Mouse (Mus musculus): ENCODE results near the gene Omt2b. TPM values are rescaled to one million over a fixed set of nuclear protein-coding genes. Genes with fewer than 3 reads are reported as not detected.
A peak's percentile ranks its signal among the peaks of the same experiment; 100 is the strongest.
"Not testable (repeated sequence)": the region's sequence is repeated elsewhere in the genome, so short reads cannot be mapped to it uniquely, and the experiment has no call there.

The Omt2b gene
- polyA plus RNA-seq, 1 experiment from 2014 or later = not detected

DNA sequence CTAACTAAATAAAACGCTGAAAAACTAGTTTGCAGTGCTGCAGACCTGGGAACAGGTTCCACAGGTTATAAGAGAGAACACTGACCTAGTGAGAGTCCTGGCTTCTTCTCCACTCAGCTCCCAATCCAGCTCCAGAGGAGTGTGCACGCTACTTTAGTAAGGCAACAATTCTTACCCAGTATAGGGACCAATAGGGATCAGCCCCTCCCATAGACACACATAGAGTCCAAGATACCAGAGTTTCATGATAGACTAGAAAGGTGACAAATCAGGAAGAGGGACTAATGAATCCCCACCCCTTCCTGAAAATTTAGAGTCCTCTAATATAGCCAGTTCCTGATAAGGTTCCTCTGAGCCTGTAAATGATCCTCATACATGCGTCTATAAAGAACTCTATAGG is 19.6 kb downstream of the Omt2b start:
- 76% methylated on average over 3 of the region's 3 CpGs for WGBS
- Histone ChIP-seq H3K27me3 (ENCODE audit: control insufficient read depth, insufficient read depth, low read length) (no peaks in the 10 kb centered on the region), H3K4me3 (replicated peaks; ENCODE audit: low read depth, low read length) (no peak overlapping the region), H3K4me1 (ENCODE audit: control insufficient read depth, insufficient read depth, low read length) (no peaks in the 10 kb centered on the region), H3K27ac (replicated peaks; ENCODE audit: low read depth, low read length) (no peak overlapping the region), H3K4me2 (ENCODE audit: low read length) (no peak overlapping the region), H3K9me3 (ENCODE audit: control insufficient read depth, low read length) (no peaks in the 10 kb centered on the region), H3K36me3 (ENCODE audit: control insufficient read depth, insufficient read depth, low read length) (no peaks in the 10 kb centered on the region), H3K9ac (replicated peaks; ENCODE audit: low read length) (no peak overlapping the region)
- DNase-seq (no peak), ATAC-seq (ENCODE audit: low FRiP score, low TSS enrichment) (no peak)

DNA sequence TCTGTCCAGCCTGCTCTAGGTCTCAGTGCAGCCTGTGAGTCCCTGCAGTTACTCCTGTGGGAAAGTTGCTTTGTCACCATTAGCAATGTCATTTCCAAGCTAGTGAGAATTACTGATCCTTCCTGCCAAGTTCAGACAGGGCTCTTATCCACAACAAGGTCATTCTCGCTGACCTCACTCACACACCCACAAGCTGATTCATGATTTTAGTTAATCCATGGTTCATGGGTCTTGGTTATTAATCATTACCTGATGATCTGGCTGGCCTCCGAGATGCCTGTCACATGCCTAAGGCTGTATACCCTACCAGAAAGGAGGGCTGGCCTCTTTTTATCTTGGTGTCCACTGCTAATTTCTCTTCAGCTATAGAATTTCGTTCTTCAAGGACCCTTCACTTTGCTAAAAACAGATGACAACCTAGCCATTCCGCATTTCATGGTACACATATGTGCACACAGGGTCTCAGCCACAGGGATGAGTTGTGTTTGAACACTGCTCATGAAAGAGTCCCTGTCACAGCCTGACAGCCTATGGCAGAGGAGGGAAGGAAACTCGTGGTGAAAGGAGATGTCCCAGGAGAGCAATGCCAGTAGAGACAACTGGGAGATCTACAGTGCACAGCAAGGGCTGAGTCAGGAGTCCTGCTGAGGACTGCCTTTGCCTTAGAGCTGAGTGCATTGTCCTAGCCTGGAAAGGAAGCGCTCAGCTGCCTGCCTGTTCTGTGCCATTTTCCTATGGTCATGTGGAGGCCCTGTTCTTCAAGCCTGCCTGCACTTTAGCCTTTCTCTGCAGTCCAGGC is 21.0 kb downstream of the Omt2b start:
- not testable (repeated sequence) for H3K4me3 ChIP-seq (replicated peaks; ENCODE audit: low read depth, low read length); H3K36me3 ChIP-seq (ENCODE audit: control insufficient read depth, insufficient read depth, low read length); ATAC-seq (ENCODE audit: low FRiP score, low TSS enrichment); H3K4me2 ChIP-seq (ENCODE audit: low read length); H3K27ac ChIP-seq (replicated peaks; ENCODE audit: low read depth, low read length); DNase-seq; H3K9me3 ChIP-seq (ENCODE audit: control insufficient read depth, low read length); H3K4me1 ChIP-seq (ENCODE audit: control insufficient read depth, insufficient read depth, low read length); H3K27me3 ChIP-seq (ENCODE audit: control insufficient read depth, insufficient read depth, low read length); H3K9ac ChIP-seq (replicated peaks; ENCODE audit: low read length)
- WGBS = 80% methylated on average over 6 of the region's 6 CpGs

DNA sequence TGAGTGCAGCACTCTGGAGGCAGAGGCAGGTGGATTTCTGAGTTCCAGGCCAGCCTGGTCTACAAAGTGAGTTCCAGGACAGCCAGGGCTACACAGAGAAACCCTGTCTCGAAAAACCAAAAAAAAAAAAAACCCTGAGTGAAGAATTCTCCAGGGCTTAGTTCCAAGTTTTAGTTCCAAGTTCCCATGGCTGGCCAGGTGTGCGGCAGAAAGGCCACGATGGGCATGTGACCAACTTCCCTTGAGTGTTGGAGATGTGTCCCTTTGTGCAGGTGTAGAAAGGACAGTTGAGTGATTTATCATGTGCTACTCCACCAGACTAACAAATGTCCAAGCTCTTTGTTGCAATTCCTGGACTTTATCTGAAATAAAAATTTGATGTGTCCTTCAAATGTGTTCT is 21.8 kb downstream of the Omt2b start:
- not testable (repeated sequence) for H3K4me1 ChIP-seq (ENCODE audit: control insufficient read depth, insufficient read depth, low read length); H3K4me3 ChIP-seq (replicated peaks; ENCODE audit: low read depth, low read length); H3K27me3 ChIP-seq (ENCODE audit: control insufficient read depth, insufficient read depth, low read length); H3K36me3 ChIP-seq (ENCODE audit: control insufficient read depth, insufficient read depth, low read length); H3K9me3 ChIP-seq (ENCODE audit: control insufficient read depth, low read length); ATAC-seq (ENCODE audit: low FRiP score, low TSS enrichment); H3K27ac ChIP-seq (replicated peaks; ENCODE audit: low read depth, low read length); H3K4me2 ChIP-seq (ENCODE audit: low read length); H3K9ac ChIP-seq (replicated peaks; ENCODE audit: low read length); DNase-seq
- 77% methylated on average over 3 of the region's 3 CpGs for WGBS

DNA sequence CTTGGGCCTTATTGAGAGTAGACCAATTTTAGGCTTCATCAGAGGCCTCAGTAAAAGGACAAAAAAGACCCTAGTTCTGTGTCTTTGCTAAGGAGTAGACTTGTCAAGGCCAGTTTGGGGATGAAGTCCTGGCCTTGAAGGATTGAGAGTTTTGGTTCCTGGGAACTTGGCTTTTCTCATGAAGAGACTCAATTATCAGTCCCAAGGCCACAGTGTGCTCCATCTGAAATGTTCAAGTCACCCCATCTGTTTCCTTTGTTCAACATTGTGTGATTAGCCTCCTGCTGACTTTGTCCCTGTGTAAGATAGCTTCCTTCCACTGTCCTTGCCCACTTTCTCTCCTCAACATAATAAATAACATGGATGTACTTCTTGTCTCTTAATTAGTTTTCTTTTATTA is 22.6 kb downstream of the Omt2b start:
- H3K4me3 ChIP-seq (replicated peaks; ENCODE audit: low read depth, low read length); H3K4me2 ChIP-seq (ENCODE audit: low read length); H3K27me3 ChIP-seq (ENCODE audit: control insufficient read depth, insufficient read depth, low read length); DNase-seq; ATAC-seq (ENCODE audit: low FRiP score, low TSS enrichment); H3K27ac ChIP-seq (replicated peaks; ENCODE audit: low read depth, low read length); H3K4me1 ChIP-seq (ENCODE audit: control insufficient read depth, insufficient read depth, low read length); H3K9ac ChIP-seq (replicated peaks; ENCODE audit: low read length); H3K36me3 ChIP-seq (ENCODE audit: control insufficient read depth, insufficient read depth, low read length); H3K9me3 ChIP-seq (ENCODE audit: control insufficient read depth, low read length): not testable (repeated sequence)

DNA sequence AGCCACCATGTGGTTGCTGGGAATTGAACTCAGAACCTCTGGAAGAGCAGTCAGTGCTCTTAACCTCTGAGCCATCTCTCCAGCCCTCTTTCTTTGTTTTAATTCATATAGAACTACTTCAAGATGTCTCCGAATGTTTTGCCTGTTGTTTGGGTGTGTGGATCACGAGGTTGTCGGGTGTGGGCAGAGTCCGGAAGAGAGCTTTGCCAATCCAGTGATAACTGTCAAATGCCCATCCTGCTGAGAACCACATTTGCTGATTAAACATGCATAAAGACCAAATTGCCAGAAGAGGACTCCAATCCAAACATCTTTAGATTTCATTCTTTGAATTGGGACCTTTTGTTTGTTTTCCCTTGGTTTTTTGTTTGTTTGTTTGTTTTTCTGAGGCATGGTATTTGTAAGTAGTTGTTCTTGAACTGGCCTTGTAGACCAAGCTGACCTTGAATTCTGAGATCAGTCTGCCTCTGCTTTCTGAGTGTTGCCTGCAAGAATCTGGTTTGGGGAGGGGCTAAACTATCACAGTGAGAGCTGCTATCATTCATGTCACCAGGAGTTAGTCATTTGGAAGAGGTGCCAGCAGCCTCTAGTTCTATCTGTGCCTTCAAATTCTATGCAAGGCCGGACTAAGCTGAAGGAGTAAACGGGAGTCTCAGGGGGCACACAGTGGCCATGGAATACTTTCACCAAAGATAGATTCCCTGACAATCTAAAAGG is 24.3 kb downstream of the Omt2b start:
- 87% methylated on average over 6 of the region's 6 CpGs for WGBS
- Histone ChIP-seq H3K27ac (replicated peaks; ENCODE audit: low read depth, low read length) (no peak overlapping the region), H3K9me3 (ENCODE audit: control insufficient read depth, low read length) (no peaks in the 10 kb centered on the region), H3K36me3 (ENCODE audit: control insufficient read depth, insufficient read depth, low read length) (no peaks in the 10 kb centered on the region), H3K27me3 (ENCODE audit: control insufficient read depth, insufficient read depth, low read length) (no peaks in the 10 kb centered on the region), H3K4me1 (ENCODE audit: control insufficient read depth, insufficient read depth, low read length) (no peaks in the 10 kb centered on the region), H3K4me2 (ENCODE audit: low read length) (no peak overlapping the region), H3K9ac (replicated peaks; ENCODE audit: low read length) (no peak overlapping the region), H3K4me3 (replicated peaks; ENCODE audit: low read depth, low read length) (no peak overlapping the region)
- no peak for DNase-seq
- no peak for ATAC-seq (ENCODE audit: low FRiP score, low TSS enrichment)

DNA sequence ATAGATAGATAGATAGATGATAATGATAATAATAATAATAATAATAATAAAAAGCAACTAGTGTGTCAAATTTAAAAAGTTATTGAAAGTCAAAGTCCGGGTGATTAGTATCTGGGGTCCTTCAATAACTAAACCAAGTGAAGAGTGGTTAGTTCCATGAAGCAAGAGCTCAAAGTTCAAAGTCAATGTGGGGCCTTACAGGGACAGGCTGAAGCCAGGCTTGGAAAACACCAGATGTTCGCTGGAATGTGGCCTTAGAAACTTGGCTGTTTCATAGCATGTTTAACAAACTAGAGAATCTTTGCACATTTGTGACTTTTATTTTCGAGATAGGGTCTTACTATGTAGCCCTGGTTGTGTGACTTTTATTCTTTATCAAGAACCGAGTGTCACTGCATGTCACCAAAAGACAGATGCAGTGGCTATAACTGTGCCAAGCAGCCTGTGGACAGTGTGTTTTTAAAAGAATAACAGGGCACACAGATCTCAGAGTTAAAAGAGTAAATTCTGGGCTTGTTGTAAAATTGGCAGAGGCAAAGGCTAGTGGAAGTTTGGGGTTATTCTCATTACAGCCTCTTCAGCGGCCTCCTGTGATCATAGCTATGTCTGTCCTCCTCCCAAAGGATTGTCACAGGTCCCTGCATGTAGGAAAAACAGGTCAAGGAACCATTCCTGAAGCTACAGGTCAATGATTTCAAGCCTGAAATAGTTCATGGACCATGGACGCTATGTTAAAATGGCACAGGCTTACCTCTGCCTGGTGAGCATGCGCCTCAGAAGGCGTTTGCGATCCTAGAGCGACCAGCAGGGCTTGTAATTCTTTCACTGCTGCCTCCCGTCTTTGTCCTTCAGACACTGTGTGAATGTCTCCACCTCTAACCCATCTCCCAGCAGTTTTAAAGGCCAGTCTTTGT is 27.5 kb downstream of the Omt2b start:
- ATAC-seq (ENCODE audit: low FRiP score, low TSS enrichment) (no peak), DNase-seq (no peak)
- no peak overlapping the region for H3K27ac ChIP-seq (replicated peaks; ENCODE audit: low read depth, low read length)
- no peaks in the 10 kb centered on the region for H3K4me1 ChIP-seq (ENCODE audit: control insufficient read depth, insufficient read depth, low read length)
- no peak overlapping the region for H3K9ac ChIP-seq (replicated peaks; ENCODE audit: low read length)
- H3K27me3 ChIP-seq (ENCODE audit: control insufficient read depth, insufficient read depth, low read length) = no peaks in the 10 kb centered on the region
- H3K36me3 ChIP-seq (ENCODE audit: control insufficient read depth, insufficient read depth, low read length) = no peaks in the 10 kb centered on the region
- no peak overlapping the region for H3K4me2 ChIP-seq (ENCODE audit: low read length)
- WGBS = 83% methylated on average over 11 of the region's 11 CpGs
- no peaks in the 10 kb centered on the region for H3K9me3 ChIP-seq (ENCODE audit: control insufficient read depth, low read length)
- no peak overlapping the region for H3K4me3 ChIP-seq (replicated peaks; ENCODE audit: low read depth, low read length)

DNA sequence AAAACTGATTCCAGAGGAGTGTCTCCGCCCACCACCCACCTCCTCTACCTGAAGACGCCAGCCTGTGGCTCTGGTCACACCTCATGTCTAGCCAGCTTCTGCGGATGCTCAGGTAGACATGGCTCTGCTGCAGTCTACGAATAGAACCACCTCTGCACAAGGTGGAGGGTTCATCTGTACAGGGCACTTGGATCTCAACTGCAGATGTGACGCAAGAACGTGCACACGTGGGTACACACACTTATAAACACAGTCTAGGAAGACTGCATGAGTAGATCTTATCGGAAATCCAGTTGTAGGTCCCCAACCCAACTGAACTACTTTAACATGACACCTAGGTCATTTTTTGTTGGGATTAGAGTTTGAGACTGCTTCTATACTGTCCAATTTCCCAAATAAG is 28.2 kb downstream of the Omt2b start, which contains the start of gene Gsta2:
TSS of gene Gsta2 (minus strand) at position 178 of the 400 bp plus-strand sequence.
- Histone ChIP-seq H3K36me3 (ENCODE audit: control insufficient read depth, insufficient read depth, low read length) (no peaks in the 10 kb centered on the region), H3K4me1 (ENCODE audit: control insufficient read depth, insufficient read depth, low read length) (no peaks in the 10 kb centered on the region), H3K4me3 (replicated peaks; ENCODE audit: low read depth, low read length) (no peak within 1 kb of the TSS), H3K4me2 (ENCODE audit: low read length) (no peak within 1 kb of the TSS), H3K9me3 (ENCODE audit: control insufficient read depth, low read length) (no peaks in the 10 kb centered on the region), H3K27me3 (ENCODE audit: control insufficient read depth, insufficient read depth, low read length) (no peaks in the 10 kb centered on the region), H3K27ac (replicated peaks; ENCODE audit: low read depth, low read length) (no peak within 1 kb of the TSS), H3K9ac (replicated peaks; ENCODE audit: low read length) (no peak within 1 kb of the TSS)
- DNase-seq (no peak), ATAC-seq (ENCODE audit: low FRiP score, low TSS enrichment) (no peak)
- WGBS = 90% methylated on average over 8 of the region's 8 CpGs

DNA sequence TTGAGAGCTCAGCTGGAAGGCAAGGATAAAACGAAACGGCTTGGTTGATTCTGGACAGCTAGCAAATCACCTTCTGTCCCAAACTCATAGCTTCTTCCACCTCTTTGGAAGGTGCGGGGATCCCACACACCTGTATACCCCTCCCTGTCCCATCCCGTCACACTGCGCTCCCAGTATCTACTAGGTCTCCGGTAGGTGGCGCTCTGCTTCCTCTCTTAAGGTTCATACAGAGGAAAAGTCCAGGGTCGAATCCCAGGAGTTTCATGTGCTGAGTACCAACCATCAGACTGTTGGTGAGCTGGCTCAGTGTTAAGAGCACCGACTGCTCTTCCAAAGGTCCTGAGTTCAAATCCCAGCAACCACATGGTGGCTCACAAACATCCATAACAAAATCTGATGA is 30.7 kb downstream of the Omt2b start:
- H3K27me3 ChIP-seq (ENCODE audit: control insufficient read depth, insufficient read depth, low read length) = no peaks in the 10 kb centered on the region
- H3K4me2 ChIP-seq (ENCODE audit: low read length) = no peak overlapping the region
- WGBS = 15% methylated on average over 9 of the region's 9 CpGs
- H3K4me3 ChIP-seq (replicated peaks; ENCODE audit: low read depth, low read length) = no peak overlapping the region
- H3K4me1 ChIP-seq (ENCODE audit: control insufficient read depth, insufficient read depth, low read length) = no peaks in the 10 kb centered on the region
- no peaks in the 10 kb centered on the region for H3K9me3 ChIP-seq (ENCODE audit: control insufficient read depth, low read length)
- DNase-seq (peak; percentile 81), ATAC-seq (ENCODE audit: low FRiP score, low TSS enrichment) (0 out of 2 replicates have a peak, but pooled peaks have one; percentile 43)
- H3K27ac ChIP-seq (replicated peaks; ENCODE audit: low read depth, low read length) = no peak overlapping the region
- H3K36me3 ChIP-seq (ENCODE audit: control insufficient read depth, insufficient read depth, low read length) = no peaks in the 10 kb centered on the region
- H3K9ac ChIP-seq (replicated peaks; ENCODE audit: low read length) = no peak overlapping the region
